Mouse (Mus musculus) ES-E14 (cell line): ENCODE data around the gene Rpp14. TPM values are rescaled to one million over a fixed set of nuclear protein-coding genes. Genes with fewer than 3 reads are reported as not detected.

Source experiments
- DNase-seq: peaks from one replicate; pipeline ENCODE4 v3.0.0-alpha.2; 2013; ENCODE audit warnings: low read depth, low spot score
- H3K27ac ChIP-seq: 2 replicates; pipeline ENCODE4 v1.5.1; 2012; ENCODE audit warnings: low read depth, mild to moderate bottlenecking, low read length, moderate library complexity, mixed read lengths; ENCODE audit not compliant: poor library complexity, insufficient read depth, severe bottlenecking
- H3K36me3 ChIP-seq: 2 replicates; pipeline ENCODE4 v1.6.1; 2012; ENCODE audit warnings: mild to moderate bottlenecking, low read length, moderate library complexity, mixed read lengths; ENCODE audit not compliant: control insufficient read depth, poor library complexity, insufficient read depth, severe bottlenecking
- H3K4me1 ChIP-seq, 2 experiments: fragments of 150-350 bp in 1 of 2; sonication (generic) in 1 of 2; 2 replicates each; pipeline ENCODE4 v1.6.1; 2012; ENCODE audit warnings: low read length in 2 of 2, mild to moderate bottlenecking in 1 of 2, mixed read lengths in 1 of 2; ENCODE audit not compliant: control insufficient read depth in 2 of 2, insufficient read depth in 2 of 2, poor library complexity in 1 of 2
- H3K4me3 ChIP-seq, 2 experiments: fragments of 150-350 bp in 1 of 2; sonication (generic) in 1 of 2; 2 replicates each; pipeline ENCODE4 v1.5.1; 2012; ENCODE audit warnings: low read length in 2 of 2, low read depth in 1 of 2, mild to moderate bottlenecking in 1 of 2, mixed read lengths in 1 of 2; ENCODE audit not compliant: insufficient read depth in 1 of 2, poor library complexity in 1 of 2, severe bottlenecking in 1 of 2
- H3K9ac ChIP-seq: 2 replicates; pipeline ENCODE4 v1.6.1; 2012; ENCODE audit warnings: low read depth, mild to moderate bottlenecking, low read length, mixed read lengths; ENCODE audit not compliant: poor library complexity, insufficient read depth, severe bottlenecking
- H3K9me3 ChIP-seq: fragments of 150-350 bp; sonication (generic); 2 replicates; pipeline ENCODE4 v1.6.1; 2012; ENCODE audit warnings: low read depth, mild to moderate bottlenecking, low read length; ENCODE audit not compliant: control insufficient read depth, insufficient read depth
- CHD2 ChIP-seq: IDR thresholded peaks from 2 replicates; pipeline ENCODE4 v1.6.1; 2014; ENCODE audit warnings: mild to moderate bottlenecking, low read depth, low read length, inconsistent platforms
- HCFC1 ChIP-seq: IDR thresholded peaks from 2 replicates; pipeline ENCODE4 v1.6.1; 2012; ENCODE audit warnings: low read length, inconsistent platforms, borderline replicate concordance; ENCODE audit not compliant: insufficient read depth
- MAFK ChIP-seq: IDR thresholded peaks from 2 replicates; pipeline ENCODE4 v1.6.1; 2014; ENCODE audit warnings: mild to moderate bottlenecking, low read depth, low read length, inconsistent platforms; ENCODE audit not compliant: insufficient read depth
- ZC3H11A ChIP-seq: IDR thresholded peaks from 2 replicates; pipeline ENCODE4 v1.6.1; 2012; ENCODE audit warnings: low read depth, mild to moderate bottlenecking, inconsistent platforms, low read length, borderline replicate concordance
- ZNF384 ChIP-seq: IDR thresholded peaks from 2 replicates; pipeline ENCODE4 v1.6.1; 2012; ENCODE audit warnings: low read depth, low read length, inconsistent platforms
- in situ Hi-C, 2 experiments: fragments of 600-800 bp; cut with MboI; formaldehyde crosslinking; loops; one replicate each; pipeline ENCODE4 v1.15.1; 2025; ENCODE audit warnings: low sequenced_read_pairs in 2 of 2, inconsistent platforms in 1 of 2; ENCODE audit not compliant: unreplicated experiment in 2 of 2
- total RNA-seq: library from RNA; depleted of rRNA; stranded (reverse); fragments of 300-350 nt; gene quantifications from 2 replicates; pipeline ENCODE4 v1.2.3, GENCODE M21; 2012

The Rpp14 gene
- total RNA-seq, 1 experiment, result 28.3 TPM

DNA sequence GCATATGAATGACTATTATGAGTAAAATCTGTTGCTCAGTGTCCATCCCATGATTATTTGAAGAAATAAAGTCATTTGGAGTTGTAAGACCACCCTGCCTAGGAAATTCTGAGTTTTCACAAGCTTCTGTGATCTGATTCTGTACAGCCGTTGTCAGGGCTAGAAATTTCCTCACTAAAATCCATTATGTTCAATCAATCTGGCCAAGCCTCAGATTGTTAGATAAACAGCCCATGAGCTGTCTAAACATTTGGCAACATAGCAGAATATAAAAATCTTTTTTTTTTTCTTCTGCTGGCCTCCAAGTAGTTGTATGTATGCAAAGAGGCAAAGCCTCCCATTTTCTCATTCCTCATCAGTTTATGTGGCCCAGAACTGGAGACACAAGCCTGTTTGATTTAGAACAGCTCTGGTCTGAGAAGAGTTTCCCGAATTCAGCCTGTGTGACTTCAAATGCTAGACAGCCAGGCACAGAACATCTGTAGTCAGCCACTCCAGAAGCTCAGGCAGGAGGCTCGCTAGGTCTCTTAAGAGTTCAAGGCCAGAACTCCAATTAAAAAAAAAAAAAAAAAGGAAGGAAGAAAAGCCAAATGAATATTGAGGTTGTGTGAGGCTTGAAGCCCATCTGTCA, 14.9 kb downstream of the Rpp14 start:
- DNase-seq, result no peak
- Histone ChIP-seq H3K36me3 (peaks cover under 1% of the 10 kb centered on the region; the same call in 1 of the 2 replicates), H3K27ac (no peak overlapping the region), H3K9me3 (no peaks in the 10 kb centered on the region), H3K4me1 (no peaks in the 10 kb centered on the region), H3K4me3 (no peak overlapping the region), H3K9ac (no peak overlapping the region)
- in situ Hi-C loops, result loop anchor here (10.0 to 25.0 kb wide), 2 partner anchors 220 to 242 kb away; partner anchors contain the start of gene Fam107a (in 1 of the 2)
- TF ChIP-seq ZNF384 (0 out of 2 replicates have a peak, but pooled peaks have one; percentile 26), MAFK (no peak)

- in situ Hi-C loops, result loop anchor here (10.0 to 25.0 kb wide), 2 partner anchors 219 to 242 kb away; partner anchors contain the start of gene Fam107a (in 1 of the 2)
- Histone ChIP-seq H3K36me3 (no peaks in the 10 kb centered on the region; the same call in 1 of the 2 replicates), H3K9me3 (no peaks in the 10 kb centered on the region), H3K4me3 (no peak overlapping the region), H3K9ac (no peak overlapping the region), H3K27ac (no peak overlapping the region), H3K4me1 (no peaks in the 10 kb centered on the region)
- TF ChIP-seq HCFC1 (no peak), ZC3H11A (no peak), MAFK (no peak), CHD2 (no peak), ZNF384 (no peak)
- DNase-seq, result no peak
These were observed 15.4 kb downstream of the Rpp14 start for GRCm38 (mm10) chr14:8095562-8095950.

DNA sequence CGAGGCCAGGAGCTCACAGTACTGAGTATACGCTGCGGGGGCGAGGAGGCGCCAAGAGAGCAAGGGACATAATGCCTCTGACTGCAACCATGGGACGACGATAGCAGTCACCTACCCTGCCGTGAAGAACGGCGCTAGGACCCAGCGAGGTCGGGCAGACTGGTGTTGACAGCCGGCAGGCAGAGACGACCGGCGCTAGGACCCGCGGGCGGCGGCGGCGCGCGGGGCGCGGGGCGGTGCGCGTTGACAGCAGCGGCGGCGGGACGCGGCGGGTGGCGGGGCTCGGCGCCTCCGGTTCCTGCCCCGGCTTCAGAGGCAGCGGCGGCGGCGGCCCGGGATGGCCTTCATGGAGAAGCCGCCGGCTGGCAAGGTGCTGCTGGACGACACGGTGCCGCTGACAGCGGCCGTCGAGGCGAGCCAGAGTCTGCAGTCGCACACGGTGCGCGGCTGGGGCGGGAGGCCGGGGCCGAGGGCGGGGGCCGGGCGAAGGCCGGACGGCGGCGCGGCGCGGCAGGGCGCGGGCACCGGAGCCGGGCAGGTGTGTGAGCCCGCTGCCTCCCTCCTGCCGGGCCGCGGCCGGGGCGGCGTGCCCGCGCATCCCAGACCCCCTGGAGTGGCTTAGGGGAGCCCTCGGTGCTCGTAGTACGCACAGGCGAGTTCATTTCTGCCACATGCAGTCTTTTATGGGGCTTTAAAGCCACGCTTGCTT, 18.0 kb downstream of the Rpp14 start, which contains the start of gene Pxk:
Pxk (plus strand) TSS at position 234 of the 709 bp plus-strand sequence.
- Histone ChIP-seq H3K36me3 (no peaks in the 10 kb centered on the region), H3K27ac (no peak within 1 kb of the TSS), H3K4me3 (peak within 1 kb of the TSS; percentile 90 to 96), H3K9ac (peak within 1 kb of the TSS; percentile 82), H3K4me1 (no peaks in the 10 kb centered on the region), H3K9me3 (no peaks in the 10 kb centered on the region)
- in situ Hi-C loops, result loop anchor here (10.0 to 25.0 kb wide), 2 partner anchors 217 to 239 kb away; partner anchors contain the start of gene Fam107a (in 1 of the 2)
- peak; percentile 58 for DNase-seq
- no peak for TF ChIP-seq ZC3H11A
- no peak for TF ChIP-seq MAFK
- peak; percentile 50; the same call in 1 of the 2 replicates for TF ChIP-seq HCFC1

DNA sequence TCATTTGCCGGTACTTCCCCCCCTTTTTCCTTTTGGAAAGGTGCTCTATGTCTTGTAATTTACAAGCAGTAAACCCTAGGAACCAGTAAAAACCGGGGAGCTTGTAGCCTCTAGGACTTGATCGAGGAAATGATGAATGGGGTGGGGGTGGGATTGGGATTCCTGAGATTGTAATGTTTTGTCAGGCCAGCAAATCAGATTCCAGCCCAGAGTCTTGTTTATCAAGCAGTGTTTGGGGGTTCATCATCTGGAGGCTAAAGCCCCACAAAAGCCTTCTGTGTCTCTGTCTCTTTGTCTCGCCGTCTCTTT, 18.5 kb downstream of the Rpp14 start:
- no peaks in the 10 kb centered on the region for H3K36me3 ChIP-seq
- no peak for DNase-seq
- in situ Hi-C loops, result loop anchor here (10.0 to 25.0 kb wide), 2 partner anchors 216 to 239 kb away; partner anchors contain the start of gene Fam107a (in 1 of the 2)
- H3K27ac ChIP-seq, result no peak overlapping the region
- H3K9ac ChIP-seq, result peak overlapping the region; percentile 82
- peak overlapping the region; percentile 90 to 96 for H3K4me3 ChIP-seq
- no peaks in the 10 kb centered on the region for H3K4me1 ChIP-seq
- H3K9me3 ChIP-seq, result no peaks in the 10 kb centered on the region
- TF ChIP-seq CHD2, result no peak
- TF ChIP-seq HCFC1, result no peak
- no peak for TF ChIP-seq MAFK
- TF ChIP-seq ZC3H11A, result no peak
- no peak for TF ChIP-seq ZNF384
